Mouse (Mus musculus) kidney, adult 18-20 months (tissue): ENCODE measurements around the gene Vmn1r132.
"Not testable (repeated sequence)": the region's sequence is repeated elsewhere in the genome, so short reads cannot be mapped to it uniquely, and the experiment has no call there.

Experiments
- DNase-seq: peaks from one replicate; pipeline ENCODE4 v3.0.0; 2021

The Vmn1r132 gene

DNA sequence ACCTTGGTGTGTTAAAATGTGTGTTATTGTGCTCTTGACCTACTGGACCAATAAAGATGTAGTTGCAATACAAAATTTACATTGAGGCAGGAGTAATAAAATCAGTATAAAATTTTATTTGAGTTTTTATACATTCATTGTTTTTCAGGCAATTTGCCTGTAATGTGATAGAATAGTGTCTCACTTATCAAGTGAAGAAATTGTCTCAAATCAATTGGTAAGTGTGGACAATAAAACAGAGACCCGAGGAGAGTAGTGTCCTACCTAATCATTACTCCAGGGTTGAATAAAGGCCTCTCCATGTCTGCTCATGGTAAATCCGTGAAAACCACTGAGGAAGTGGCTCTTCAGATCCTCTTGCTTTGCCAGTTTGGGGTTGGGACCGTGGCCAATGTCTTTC, at the start of gene Vmn1r132:
TSS of gene Vmn1r132 (plus strand) at position 301 of the 400 bp plus-strand sequence.
- not testable (repeated sequence) for DNase-seq
